Mouse (Mus musculus) embryo, embryonic 11.5 days (tissue): ENCODE results near the gene Tmem168.

Experiments used
- DNase-seq: peaks from one replicate; pipeline ENCODE4 v3.0.0-alpha.2; 2012; ENCODE audit warnings: low read depth, low spot score

The Tmem168 gene

GRCm38 (mm10) chr6:13586154-13586553, 21.7 kb downstream of the Tmem168 start:
- no peak for DNase-seq

- DNase-seq: no peak
Measured at GRCm38 (mm10) chr6:13584788-13585187, 23.1 kb downstream of the Tmem168 start.

- DNase-seq: no peak
Measured at GRCm38 (mm10) chr6:13582075-13582474, 25.8 kb downstream of the Tmem168 start.

GRCm38 (mm10) chr6:13565734-13566133, 42.2 kb downstream of the Tmem168 start:
- no peak for DNase-seq

GRCm38 (mm10) chr6:13555266-13555665, 52.6 kb downstream of the Tmem168 start:
- DNase-seq: no peak

GRCm38 (mm10) chr6:13541761-13542160, 66.1 kb downstream of the Tmem168 start:
- DNase-seq: no peak

- DNase-seq: no peak
Measured at GRCm38 (mm10) chr6:13537275-13537964, 70.5 kb downstream of the Tmem168 start.
